In genomic region chr17:54896198-54896597, GRCm38 (mm10) we compare ENCODE assay signal across 9 mouse cellular contexts.
A peak's percentile ranks its signal among the peaks of the same experiment; 100 is the strongest.
DNase-seq lines count a peak whose midpoint lies in the region; ATAC-seq lines count a peak whose summit lies in the region.
"Had no signal": no experiment of that assay in that cellular context is flagged by ENCODE, and none has a peak within 500 bp of the region (broad histone marks: within the 10 kb centered on the region; RNA-seq: fewer than 3 reads in every experiment).

No protein-coding gene starts in this region.

- ATAC-seq in kidney, embryonic 16.5 days (ENCODE audit: low FRiP score, low TSS enrichment), result peak; percentile 54; the same call in 1 of the 2 replicates
- ATAC-seq in inflammation-experienced regulatory T-cells, adult 6 months, result no peak
- no peak for ATAC-seq in erythroblast, adult 5-6 weeks (replicated peaks; ENCODE audit: low FRiP score, poor library complexity, severe bottlenecking)

- no peak overlapping the region for H3K4me2 ChIP-seq in kidney, embryonic 16.5 days (replicated peaks; ENCODE audit: low read depth, low read length)

- no peak overlapping the region for H3K4me3 ChIP-seq in kidney, embryonic 16.5 days (ENCODE audit: low read length)
- H3K4me3 ChIP-seq in embryonic facial prominence, embryonic 10.5 days, result no peak overlapping the region

- DNase-seq in cerebellum, adult 9-10 months, result peak; percentile 3
- no peak for DNase-seq in cerebellum, adult 11 months
- DNase-seq in kidney, adult 9 months, result no peak
- peak; percentile 7 for DNase-seq in embryonic facial prominence, embryonic 10.5 days (ENCODE audit: low spot score)
- DNase-seq in layer of hippocampus, postnatal 14 days (ENCODE audit: low spot score in 2 of 2), result peak; percentile 9 to 58

- no peaks in the 10 kb centered on the region for H3K27me3 ChIP-seq in kidney, embryonic 16.5 days (ENCODE audit: insufficient read depth, low read length)
- no peaks in the 10 kb centered on the region for H3K27me3 ChIP-seq in embryonic facial prominence, embryonic 10.5 days (replicated peaks; ENCODE audit: low read depth, poor library complexity, severe bottlenecking)

- no peak overlapping the region for H3K27ac ChIP-seq in kidney, embryonic 16.5 days (ENCODE audit: low read length)
- no peak overlapping the region for H3K27ac ChIP-seq in embryonic facial prominence, embryonic 10.5 days (replicated peaks)
- H3K27ac ChIP-seq: macrophage had no signal

- 50% methylated on average over 4 of the region's 4 CpGs for WGBS in kidney, embryonic 16.5 days
- 50% methylated on average over 4 of the region's 4 CpGs for WGBS in embryonic facial prominence, embryonic 10.5 days

- H3K9me3 ChIP-seq in kidney, embryonic 16.5 days (ENCODE audit: low read length), result no peaks in the 10 kb centered on the region
- H3K9me3 ChIP-seq in embryonic facial prominence, embryonic 10.5 days, result no peaks in the 10 kb centered on the region

- no peaks in the 10 kb centered on the region for H3K36me3 ChIP-seq in kidney, embryonic 16.5 days (ENCODE audit: insufficient read depth, low read length)
- H3K36me3 ChIP-seq in embryonic facial prominence, embryonic 10.5 days (replicated peaks), result no peaks in the 10 kb centered on the region

- H3K4me1 ChIP-seq in kidney, embryonic 16.5 days (ENCODE audit: insufficient read depth, low read length), result no peaks in the 10 kb centered on the region
- H3K4me1 ChIP-seq in embryonic facial prominence, embryonic 10.5 days, result no peaks in the 10 kb centered on the region

- no peak overlapping the region for H3K9ac ChIP-seq in kidney, embryonic 16.5 days (replicated peaks; ENCODE audit: low read length)

Comparison
In these comparisons a context has a peak if more than half of its experiments do, and no peak if none do; other contexts are left out.
1. DNase-seq: peak in cerebellum, adult 9-10 months (single experiment), embryonic facial prominence, embryonic 10.5 days (single experiment) and layer of hippocampus, postnatal 14 days (2 of 2); none in cerebellum, adult 11 months (single experiment) and kidney, adult 9 months (single experiment).